15 mouse cellular contexts compared by ENCODE assay signal in the genomic region with DNA sequence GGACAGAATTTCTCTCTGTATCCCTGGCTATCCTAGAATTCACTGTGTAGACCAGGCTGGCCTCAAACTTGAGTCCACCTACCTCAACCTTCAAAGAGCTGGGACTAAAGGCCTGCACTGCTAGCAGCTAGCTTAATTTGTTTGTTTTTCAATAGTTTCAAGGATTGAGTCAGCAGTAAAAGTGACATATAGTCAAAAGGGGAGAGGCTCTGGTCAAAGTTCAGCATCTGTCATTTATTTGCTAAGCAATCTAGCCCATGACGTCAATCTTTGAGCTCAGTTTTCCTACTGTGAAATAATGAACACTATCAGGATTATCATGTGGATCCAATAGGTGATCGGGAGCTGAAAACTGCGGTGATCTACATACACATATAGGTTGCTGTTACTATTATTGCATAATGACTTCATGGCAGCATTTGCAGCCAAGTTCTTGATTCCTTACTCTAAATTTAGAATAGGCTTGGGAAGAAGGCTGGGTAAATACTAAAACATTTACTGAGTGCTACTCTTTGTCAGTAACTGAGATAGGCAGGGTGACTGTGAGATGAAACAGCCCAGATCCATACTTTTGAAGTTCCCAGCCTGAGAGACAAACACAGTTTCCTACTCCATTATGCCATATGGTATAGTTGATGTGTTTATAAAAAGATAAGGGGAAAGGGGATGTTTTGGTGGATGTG. TPM values are rescaled to one million over a fixed set of nuclear protein-coding genes. Genes with fewer than 3 reads are reported as not detected.
A peak's percentile ranks its signal among the peaks of the same experiment; 100 is the strongest.
DNase-seq lines count a peak whose midpoint lies in the region; ATAC-seq lines count a peak whose summit lies in the region.
"Had no signal": no experiment of that assay in that cellular context is flagged by ENCODE, and none has a peak within 500 bp of the region (broad histone marks: within the 10 kb centered on the region; RNA-seq: fewer than 3 reads in every experiment).

No protein-coding gene starts in this region.

- H3K4me3 ChIP-seq in heart, embryonic 12.5 days = no peak overlapping the region
- H3K4me3 ChIP-seq: forebrain, embryonic 15.5 days; layer of hippocampus, adult 2 months; limb, embryonic 15.5 days; neural tube, embryonic 15.5 days had no signal

- DNase-seq in kidney, adult 9 months = peak; percentile 29
- no peak for DNase-seq in kidney, postnatal 25 days
- peak; percentile 16 for DNase-seq in adipocyte (ENCODE audit: low spot score)
- peak; percentile 96 for DNase-seq in large intestine, adult 2 months (ENCODE audit: low read depth, low spot score)
- DNase-seq in layer of hippocampus, adult 9-11 months = no peak
- DNase-seq in right cerebral cortex, postnatal 25 days = no peak
- DNase-seq: adrenal gland, postnatal 25 days; cerebellum, adult 11 months; right cerebral cortex, adult 18-20 months; thymus, postnatal 36 days had no signal

- peak overlapping the region; percentile 88 for H3K27ac ChIP-seq in heart, embryonic 12.5 days (ENCODE audit: poor library complexity, severe bottlenecking)
- H3K27ac ChIP-seq: forebrain, embryonic 15.5 days; limb, embryonic 15.5 days; neural tube, embryonic 15.5 days had no signal

- no peak overlapping the region for H3K4me2 ChIP-seq in heart, embryonic 12.5 days
- H3K4me2 ChIP-seq: forebrain, embryonic 15.5 days; limb, embryonic 15.5 days; neural tube, embryonic 15.5 days had no signal

- H3K27me3 ChIP-seq in heart, embryonic 12.5 days (replicated peaks) = no peaks in the 10 kb centered on the region
- H3K27me3 ChIP-seq: forebrain, embryonic 15.5 days; limb, embryonic 15.5 days; neural tube, embryonic 15.5 days had no signal

- H3K36me3 ChIP-seq in heart, embryonic 12.5 days = no peaks in the 10 kb centered on the region
- H3K36me3 ChIP-seq: forebrain, embryonic 15.5 days; limb, embryonic 15.5 days; neural tube, embryonic 15.5 days had no signal

- ATAC-seq in heart, embryonic 12.5 days (ENCODE audit: insufficient number of reproducible peaks, low FRiP score) = 0 out of 2 replicates have a peak, but pooled peaks have one; percentile 51
- ATAC-seq: forebrain, embryonic 15.5 days had no signal

- H3K9me3 ChIP-seq in heart, embryonic 12.5 days (replicated peaks) = no peaks in the 10 kb centered on the region
- H3K9me3 ChIP-seq: forebrain, embryonic 15.5 days; limb, embryonic 15.5 days; neural tube, embryonic 15.5 days had no signal

- WGBS in heart, embryonic 12.5 days = 26% methylated on average over 3 of the region's 3 CpGs
- 32% methylated on average over 3 of the region's 3 CpGs for WGBS in large intestine, adult 2 months

- peaks cover 39% of the 10 kb centered on the region for H3K4me1 ChIP-seq in heart, embryonic 12.5 days (replicated peaks)
- H3K4me1 ChIP-seq: forebrain, embryonic 15.5 days; neural tube, embryonic 15.5 days had no signal

- no peak overlapping the region for H3K9ac ChIP-seq in heart, embryonic 12.5 days
- H3K9ac ChIP-seq: forebrain, embryonic 15.5 days; limb, embryonic 15.5 days; neural tube, embryonic 15.5 days had no signal

RNA-seq across cellular contexts. Expression of a gene that starts 54.9 kb away (rescaled TPM):
- 93.1 and 93.4 TPM in 2 replicates for polyA plus RNA-seq in heart, embryonic 12.5 days (2016; fragmentation: Nextera tagmentation; extraction: Ambion mirVana)
- polyA plus RNA-seq in large intestine, adult 2 months (2012; rRNA removed) = 31.5 and 47.6 TPM in 2 replicates

Comparison
In these comparisons a context has a peak if more than half of its experiments do, and no peak if none do; other contexts are left out.
1. DNase-seq: peak in kidney, adult 9 months (single experiment), adipocyte (single experiment) and large intestine, adult 2 months (single experiment); none in kidney, postnatal 25 days (0 of 2), layer of hippocampus, adult 9-11 months (single experiment) and right cerebral cortex, postnatal 25 days (single experiment).